Mouse (Mus musculus): ENCODE results near the gene Xpnpep3. TPM values are rescaled to one million over a fixed set of nuclear protein-coding genes. Genes with fewer than 3 reads are reported as not detected.

The Xpnpep3 gene
- polyA plus RNA-seq, 1 experiment from 2014 or later, result 11.8 TPM

DNA sequence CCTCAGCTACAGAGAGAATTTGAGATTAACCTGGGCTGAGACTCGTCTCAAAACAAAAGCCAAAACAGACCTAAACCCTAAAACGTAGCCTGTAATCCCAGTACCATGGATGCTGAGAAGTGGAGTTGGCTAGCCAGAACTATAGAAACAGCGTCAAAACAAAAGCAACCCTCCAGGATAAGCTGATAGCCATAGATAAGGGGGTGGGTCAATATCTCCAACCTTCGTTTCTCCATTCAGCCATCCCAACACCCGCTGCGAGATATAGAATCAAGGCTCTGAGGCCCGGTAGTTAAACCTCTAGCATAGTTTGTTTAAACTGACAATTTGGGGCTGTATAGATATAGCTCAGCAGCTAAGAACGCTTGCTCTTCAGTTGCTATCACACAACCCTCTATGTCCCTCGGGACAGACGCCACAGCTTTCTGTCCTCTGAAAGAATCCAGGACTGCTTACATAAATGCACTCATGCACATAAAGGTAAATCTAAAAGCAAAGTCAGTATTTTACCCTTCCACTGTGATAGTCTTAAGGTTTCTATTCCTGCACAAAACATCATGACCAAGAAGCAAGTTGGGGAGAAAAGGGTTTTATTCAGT, 38.4 kb upstream of the Xpnpep3 start:
- WGBS, result 29% methylated on average over 10 of the region's 10 CpGs
- no peak for ATAC-seq (ENCODE audit: low read depth)
- no peaks in the 10 kb centered on the region for H3K9me3 ChIP-seq (ENCODE audit: control insufficient read depth, low read length)
- peaks cover 21% of the 10 kb centered on the region for H3K4me1 ChIP-seq (replicated peaks; ENCODE audit: control insufficient read depth, insufficient read depth, low read length)
- peak overlapping the region; percentile 77 for H3K27ac ChIP-seq (ENCODE audit: low read length)
- H3K4me2 ChIP-seq (ENCODE audit: low read depth, low read length), result peak overlapping the region; percentile 87
- H3K4me3 ChIP-seq (ENCODE audit: low read length), result peak overlapping the region; percentile 73
- H3K9ac ChIP-seq (ENCODE audit: low read length), result no peak overlapping the region; the same call in 1 of the 2 replicates
- H3K36me3 ChIP-seq (ENCODE audit: control insufficient read depth, insufficient read depth, low read length), result peaks cover 24% of the 10 kb centered on the region
- H3K27me3 ChIP-seq (ENCODE audit: control insufficient read depth, insufficient read depth, low read depth, low read length), result no peaks in the 10 kb centered on the region

DNA sequence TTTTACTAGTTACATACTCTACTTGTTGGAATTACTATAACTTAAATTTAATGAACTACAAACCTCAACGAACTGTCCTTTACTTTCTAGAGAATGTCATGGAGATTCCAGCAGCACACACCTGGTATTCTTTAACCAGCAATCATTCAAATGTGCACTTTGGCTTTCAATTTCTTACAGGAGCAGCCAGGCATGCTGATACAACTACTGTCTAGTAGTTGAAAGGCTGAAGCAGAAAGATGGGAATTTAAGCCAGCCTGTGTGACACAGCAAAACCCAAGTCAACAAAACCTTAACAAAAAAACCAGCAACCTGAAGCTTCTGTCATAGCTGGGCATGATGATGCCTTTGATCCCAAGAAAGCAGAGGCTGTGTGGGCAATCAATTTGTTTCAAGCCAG, 37.4 kb upstream of the Xpnpep3 start:
- no peak for ATAC-seq (ENCODE audit: low read depth)
- H3K9ac ChIP-seq (ENCODE audit: low read length), result no peak overlapping the region
- no peak overlapping the region for H3K4me2 ChIP-seq (ENCODE audit: low read depth, low read length)
- no peaks in the 10 kb centered on the region for H3K27me3 ChIP-seq (ENCODE audit: control insufficient read depth, insufficient read depth, low read depth, low read length)
- 80% methylated on average over 1 of the region's 1 CpGs for WGBS
- H3K9me3 ChIP-seq (ENCODE audit: control insufficient read depth, low read length), result no peaks in the 10 kb centered on the region
- peaks cover 32% of the 10 kb centered on the region for H3K36me3 ChIP-seq (ENCODE audit: control insufficient read depth, insufficient read depth, low read length)
- H3K27ac ChIP-seq (ENCODE audit: low read length), result no peak overlapping the region
- H3K4me1 ChIP-seq (replicated peaks; ENCODE audit: control insufficient read depth, insufficient read depth, low read length), result peaks cover 21% of the 10 kb centered on the region
- H3K4me3 ChIP-seq (ENCODE audit: low read length), result no peak overlapping the region

DNA sequence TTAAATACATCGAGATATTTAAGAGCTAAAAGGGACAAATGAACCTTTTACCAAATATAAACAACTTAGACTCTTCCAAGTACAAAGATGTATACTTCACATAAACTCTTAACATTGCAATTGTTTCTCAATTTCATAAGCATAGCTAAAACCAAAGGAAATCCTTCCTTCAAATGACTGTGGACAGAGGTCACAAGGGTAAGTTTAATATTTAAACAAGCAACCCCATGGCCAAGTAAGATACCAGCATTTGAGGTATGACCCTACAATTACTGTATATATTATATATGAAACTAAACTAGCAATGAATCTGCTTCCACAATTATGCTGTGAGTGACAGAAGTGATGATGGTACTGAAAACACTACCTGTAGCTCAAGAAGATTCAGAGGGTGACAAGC, 35.7 kb upstream of the Xpnpep3 start:
- Histone ChIP-seq H3K27me3 (ENCODE audit: control insufficient read depth, insufficient read depth, low read depth, low read length) (no peaks in the 10 kb centered on the region), H3K4me2 (ENCODE audit: low read depth, low read length) (no peak overlapping the region), H3K9me3 (ENCODE audit: control insufficient read depth, low read length) (no peaks in the 10 kb centered on the region), H3K4me1 (replicated peaks; ENCODE audit: control insufficient read depth, insufficient read depth, low read length) (peaks cover 15% of the 10 kb centered on the region), H3K4me3 (ENCODE audit: low read length) (no peak overlapping the region), H3K9ac (ENCODE audit: low read length) (no peak overlapping the region), H3K36me3 (ENCODE audit: control insufficient read depth, insufficient read depth, low read length) (peaks cover 36% of the 10 kb centered on the region), H3K27ac (ENCODE audit: low read length) (no peak overlapping the region)
- WGBS, result 80% methylated on average over 1 of the region's 1 CpGs
- ATAC-seq (ENCODE audit: low read depth), result no peak

DNA sequence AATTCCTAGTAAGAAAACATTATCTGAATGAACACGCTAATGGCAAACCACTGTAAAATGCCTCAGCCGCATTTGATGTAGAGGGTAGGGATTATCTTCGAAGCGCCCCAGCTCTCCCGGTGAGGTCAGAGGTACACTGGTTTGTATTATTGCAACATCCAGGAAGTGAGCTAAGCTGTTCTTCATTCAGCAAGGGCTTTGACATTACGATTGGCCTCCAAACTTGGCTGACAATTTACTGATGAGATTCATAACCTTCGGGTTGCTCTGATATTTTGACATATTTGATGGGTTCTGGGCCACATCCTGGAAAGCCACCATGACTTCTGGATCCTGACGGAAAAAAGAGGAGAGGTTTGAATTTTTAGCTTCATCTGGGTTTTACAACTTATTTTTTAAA, 34.7 kb upstream of the Xpnpep3 start:
- ATAC-seq (ENCODE audit: low read depth), result no peak
- H3K9ac ChIP-seq (ENCODE audit: low read length), result no peak overlapping the region
- H3K4me2 ChIP-seq (ENCODE audit: low read depth, low read length), result no peak overlapping the region
- 77% methylated on average over 8 of the region's 8 CpGs for WGBS
- no peak overlapping the region for H3K4me3 ChIP-seq (ENCODE audit: low read length)
- no peak overlapping the region for H3K27ac ChIP-seq (ENCODE audit: low read length)
- no peaks in the 10 kb centered on the region for H3K27me3 ChIP-seq (ENCODE audit: control insufficient read depth, insufficient read depth, low read depth, low read length)
- no peaks in the 10 kb centered on the region for H3K9me3 ChIP-seq (ENCODE audit: control insufficient read depth, low read length)
- peaks cover 37% of the 10 kb centered on the region for H3K36me3 ChIP-seq (ENCODE audit: control insufficient read depth, insufficient read depth, low read length)
- peaks cover 5% of the 10 kb centered on the region for H3K4me1 ChIP-seq (replicated peaks; ENCODE audit: control insufficient read depth, insufficient read depth, low read length)

DNA sequence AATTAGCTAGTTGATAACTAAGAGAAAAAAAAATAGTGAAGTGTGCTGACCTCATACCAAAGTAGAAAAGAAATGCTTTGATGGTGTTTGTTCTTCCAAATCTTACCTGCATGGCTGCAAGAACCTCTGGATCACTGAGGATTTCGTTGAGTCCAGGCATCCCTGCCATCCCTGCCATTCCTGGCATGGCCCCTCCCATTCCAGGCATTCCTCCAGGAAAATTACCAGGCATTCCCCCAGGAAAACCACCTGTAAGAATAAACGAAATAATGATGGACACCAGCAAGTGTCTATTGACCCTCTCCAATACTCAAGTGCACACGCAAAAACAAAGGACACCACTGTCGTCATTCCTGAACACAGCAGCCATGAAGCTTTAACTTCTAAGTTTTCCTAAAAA, 33.7 kb upstream of the Xpnpep3 start:
- Histone ChIP-seq H3K27me3 (ENCODE audit: control insufficient read depth, insufficient read depth, low read depth, low read length) (no peaks in the 10 kb centered on the region), H3K4me3 (ENCODE audit: low read length) (no peak overlapping the region), H3K4me2 (ENCODE audit: low read depth, low read length) (no peak overlapping the region), H3K27ac (ENCODE audit: low read length) (no peak overlapping the region), H3K36me3 (ENCODE audit: control insufficient read depth, insufficient read depth, low read length) (peaks cover 46% of the 10 kb centered on the region), H3K4me1 (replicated peaks; ENCODE audit: control insufficient read depth, insufficient read depth, low read length) (peaks cover 2% of the 10 kb centered on the region), H3K9ac (ENCODE audit: low read length) (no peak overlapping the region), H3K9me3 (ENCODE audit: control insufficient read depth, low read length) (no peaks in the 10 kb centered on the region)
- ATAC-seq (ENCODE audit: low read depth), result no peak
- WGBS, result 70% methylated on average over 4 of the region's 4 CpGs

DNA sequence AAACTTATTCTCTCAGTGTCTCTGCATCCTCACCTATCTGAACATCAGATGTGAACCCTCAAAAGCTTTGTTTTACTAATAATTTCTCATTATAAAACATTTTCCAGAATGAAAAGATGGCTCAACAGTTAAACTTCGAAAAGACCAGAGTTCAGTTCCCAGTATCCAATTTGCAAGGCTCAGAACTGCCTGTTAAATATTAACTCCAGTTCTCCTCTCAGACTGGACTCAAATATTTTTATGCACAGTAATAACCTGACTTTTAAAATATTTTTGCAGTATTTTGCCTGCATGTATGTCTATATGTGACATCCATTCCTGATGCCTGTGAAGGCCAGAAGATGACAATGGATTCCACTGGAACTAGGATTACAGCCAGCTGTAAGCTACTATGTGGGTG, 31.3 kb upstream of the Xpnpep3 start:
- WGBS, result 88% methylated on average over 1 of the region's 1 CpGs

DNA sequence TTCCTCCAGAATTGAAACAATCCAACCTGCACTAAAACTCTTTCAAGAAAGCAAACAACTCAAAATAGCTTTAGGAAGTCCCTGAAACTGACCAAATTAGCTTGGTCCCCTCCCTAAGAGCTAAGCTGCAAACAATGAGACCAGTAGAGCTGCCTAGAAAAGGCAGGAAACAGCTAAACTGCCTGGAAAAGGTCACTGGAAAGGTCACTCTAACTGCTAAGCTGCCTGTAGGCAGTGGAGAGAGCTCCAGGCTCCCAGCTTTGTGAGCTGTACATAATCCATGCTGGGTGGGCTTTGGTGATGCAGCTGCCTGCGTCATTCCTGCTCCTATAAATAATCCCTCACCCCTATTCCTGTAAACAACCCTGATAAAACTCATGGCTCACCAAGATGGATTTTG, 29.6 kb upstream of the Xpnpep3 start:
- peaks cover 46% of the 10 kb centered on the region for H3K36me3 ChIP-seq (ENCODE audit: control insufficient read depth, insufficient read depth, low read length)
- no peak for ATAC-seq (ENCODE audit: low read depth)
- H3K27me3 ChIP-seq (ENCODE audit: control insufficient read depth, insufficient read depth, low read depth, low read length), result no peaks in the 10 kb centered on the region
- 71% methylated on average over 1 of the region's 1 CpGs for WGBS
- H3K4me2 ChIP-seq (ENCODE audit: low read depth, low read length), result no peak overlapping the region
- H3K4me3 ChIP-seq (ENCODE audit: low read length), result no peak overlapping the region
- no peak overlapping the region for H3K9ac ChIP-seq (ENCODE audit: low read length)
- no peaks in the 10 kb centered on the region for H3K9me3 ChIP-seq (ENCODE audit: control insufficient read depth, low read length)
- H3K4me1 ChIP-seq (replicated peaks; ENCODE audit: control insufficient read depth, insufficient read depth, low read length), result no peaks in the 10 kb centered on the region
- no peak overlapping the region for H3K27ac ChIP-seq (ENCODE audit: low read length)

More for the DNA sequence above, 31.3 kb upstream of the Xpnpep3 start:
- peaks cover 45% of the 10 kb centered on the region for H3K36me3 ChIP-seq (ENCODE audit: control insufficient read depth, insufficient read depth, low read length)
- H3K27ac ChIP-seq (ENCODE audit: low read length), result no peak overlapping the region
- H3K9me3 ChIP-seq (ENCODE audit: control insufficient read depth, low read length), result no peaks in the 10 kb centered on the region
- no peaks in the 10 kb centered on the region for H3K4me1 ChIP-seq (replicated peaks; ENCODE audit: control insufficient read depth, insufficient read depth, low read length)
- no peak overlapping the region for H3K4me3 ChIP-seq (ENCODE audit: low read length)
- ATAC-seq (ENCODE audit: low read depth), result no peak
- H3K9ac ChIP-seq (ENCODE audit: low read length), result no peak overlapping the region
- H3K27me3 ChIP-seq (ENCODE audit: control insufficient read depth, insufficient read depth, low read depth, low read length), result no peaks in the 10 kb centered on the region
- no peak overlapping the region for H3K4me2 ChIP-seq (ENCODE audit: low read depth, low read length)

DNA sequence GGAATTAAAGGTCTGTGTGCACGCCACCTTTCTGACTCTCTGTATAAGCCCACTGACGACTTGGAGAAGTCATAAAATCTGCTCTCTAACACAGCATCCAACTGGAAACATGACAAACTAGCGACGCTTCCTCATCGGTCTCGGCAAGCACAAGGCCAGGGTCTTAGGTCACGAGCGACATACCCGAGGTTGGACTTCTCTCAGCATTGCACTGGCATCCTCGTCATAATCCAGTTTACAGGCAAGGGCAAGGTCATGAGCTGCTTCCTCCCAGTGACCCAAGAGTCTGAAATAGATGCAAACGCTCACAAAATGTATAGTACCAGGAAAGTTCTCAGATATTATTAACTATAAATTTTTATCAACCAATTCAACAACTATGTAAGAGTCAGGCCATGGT, 25.3 kb upstream of the Xpnpep3 start:
- no peak overlapping the region for H3K4me3 ChIP-seq (ENCODE audit: low read length)
- no peak for ATAC-seq (ENCODE audit: low read depth)
- WGBS, result 87% methylated on average over 11 of the region's 11 CpGs
- H3K9ac ChIP-seq (ENCODE audit: low read length), result no peak overlapping the region
- no peaks in the 10 kb centered on the region for H3K4me1 ChIP-seq (replicated peaks; ENCODE audit: control insufficient read depth, insufficient read depth, low read length)
- H3K27me3 ChIP-seq (ENCODE audit: control insufficient read depth, insufficient read depth, low read depth, low read length), result no peaks in the 10 kb centered on the region
- H3K27ac ChIP-seq (ENCODE audit: low read length), result no peak overlapping the region
- H3K4me2 ChIP-seq (ENCODE audit: low read depth, low read length), result no peak overlapping the region
- peaks cover 30% of the 10 kb centered on the region for H3K36me3 ChIP-seq (ENCODE audit: control insufficient read depth, insufficient read depth, low read length)
- no peaks in the 10 kb centered on the region for H3K9me3 ChIP-seq (ENCODE audit: control insufficient read depth, low read length)

DNA sequence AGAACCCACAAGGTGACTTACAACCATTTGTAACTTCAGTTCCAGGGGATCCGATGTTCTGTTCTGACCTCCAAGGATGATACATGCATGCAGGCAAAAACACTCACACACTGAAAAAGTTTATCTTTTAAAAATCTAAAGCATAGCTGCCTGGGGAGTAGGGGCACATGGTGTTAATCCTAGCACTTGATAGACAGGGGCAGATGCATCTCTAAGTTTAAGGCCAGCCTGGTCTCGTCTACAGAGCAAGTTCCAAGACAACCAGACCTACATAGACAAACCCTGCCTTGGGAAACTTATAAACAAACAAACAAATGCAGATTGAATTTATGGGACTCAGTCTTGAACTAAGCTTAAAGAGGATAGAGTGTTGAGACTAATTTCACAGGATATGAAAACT, 21.1 kb upstream of the Xpnpep3 start:
- Histone ChIP-seq H3K4me3 (ENCODE audit: low read length) (no peak overlapping the region), H3K36me3 (ENCODE audit: control insufficient read depth, insufficient read depth, low read length) (peaks cover 25% of the 10 kb centered on the region), H3K9ac (ENCODE audit: low read length) (no peak overlapping the region), H3K4me2 (ENCODE audit: low read depth, low read length) (no peak overlapping the region), H3K27ac (ENCODE audit: low read length) (no peak overlapping the region), H3K9me3 (ENCODE audit: control insufficient read depth, low read length) (no peaks in the 10 kb centered on the region), H3K4me1 (replicated peaks; ENCODE audit: control insufficient read depth, insufficient read depth, low read length) (no peaks in the 10 kb centered on the region), H3K27me3 (ENCODE audit: control insufficient read depth, insufficient read depth, low read depth, low read length) (no peaks in the 10 kb centered on the region)
- no peak for ATAC-seq (ENCODE audit: low read depth)
- 85% methylated on average over 2 of the region's 2 CpGs for WGBS

DNA sequence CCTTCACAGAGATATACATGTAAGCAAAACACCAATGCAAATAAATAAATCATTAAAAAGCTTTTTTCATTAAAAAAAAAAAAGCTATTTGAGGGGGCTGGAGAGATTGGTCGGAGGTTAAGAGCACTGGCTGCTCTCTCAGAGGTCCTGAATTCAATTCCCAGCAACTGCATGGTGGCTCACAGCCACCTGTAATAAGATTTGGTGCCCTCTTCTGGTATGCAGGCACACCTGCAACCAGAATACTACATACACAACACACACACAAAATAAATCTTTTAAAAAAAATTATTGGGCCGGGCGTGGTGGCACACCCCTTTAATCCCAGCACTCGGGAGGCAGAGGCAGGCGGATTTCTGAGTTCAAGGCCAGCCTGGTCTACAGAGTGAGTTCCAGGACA, 13.6 kb upstream of the Xpnpep3 start:
- Histone ChIP-seq H3K4me1 (replicated peaks; ENCODE audit: control insufficient read depth, insufficient read depth, low read length) (no peaks in the 10 kb centered on the region), H3K4me2 (ENCODE audit: low read depth, low read length) (no peak overlapping the region), H3K36me3 (ENCODE audit: control insufficient read depth, insufficient read depth, low read length) (peaks cover 56% of the 10 kb centered on the region), H3K9ac (ENCODE audit: low read length) (no peak overlapping the region), H3K9me3 (ENCODE audit: control insufficient read depth, low read length) (no peaks in the 10 kb centered on the region), H3K27ac (ENCODE audit: low read length) (no peak overlapping the region), H3K27me3 (ENCODE audit: control insufficient read depth, insufficient read depth, low read depth, low read length) (no peaks in the 10 kb centered on the region), H3K4me3 (ENCODE audit: low read length) (no peak overlapping the region)
- 95% methylated on average over 5 of the region's 5 CpGs for WGBS
- no peak for ATAC-seq (ENCODE audit: low read depth)
